Mouse (Mus musculus) thymus, postnatal 10 days (tissue): Measurements from ENCODE around the gene Nsun7.
A peak's percentile ranks its signal among the peaks of the same experiment; 100 is the strongest.
"Not testable (repeated sequence)": the region's sequence is repeated elsewhere in the genome, so short reads cannot be mapped to it uniquely, and the experiment has no call there.

ENCODE experiments used
- DNase-seq, 2 experiments: peaks; one replicate each; pipeline ENCODE4 v3.0.0; 2021; ENCODE audit warnings: low spot score in 2 of 2

Gene Nsun7

DNA sequence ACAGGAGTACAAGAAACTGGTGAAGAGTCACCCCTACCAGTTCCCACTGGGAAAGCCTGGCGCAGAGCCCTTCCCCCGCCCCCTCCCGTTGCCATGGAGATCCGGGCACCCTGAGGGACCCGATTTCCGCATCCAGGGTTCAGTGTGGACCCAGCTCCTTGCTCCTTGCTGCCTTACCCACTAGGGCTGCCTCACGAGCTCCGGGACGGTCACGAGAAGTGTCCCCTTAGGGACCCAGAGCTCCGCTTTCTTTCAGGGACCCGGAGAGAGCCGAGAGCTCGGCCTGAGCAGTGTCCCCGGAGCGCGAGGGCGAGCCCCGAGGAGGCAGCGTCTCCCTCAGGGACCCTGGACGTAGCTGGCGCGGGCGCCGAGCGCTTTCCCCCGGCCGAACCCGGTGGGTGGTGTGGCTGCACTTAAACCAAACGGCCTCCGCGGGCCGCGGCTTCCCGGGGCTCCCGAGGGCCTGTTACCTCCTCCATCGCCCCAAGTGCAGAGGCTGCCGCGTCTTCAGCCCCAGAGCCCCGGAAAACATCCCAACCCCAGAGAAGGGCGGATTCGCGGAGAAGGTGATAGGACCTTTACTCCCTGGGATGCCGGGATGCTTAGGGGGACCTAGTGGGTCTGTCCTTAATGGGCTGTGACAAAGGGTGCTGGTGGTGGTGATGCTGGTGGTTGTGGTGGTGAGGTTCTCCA lies at the start of gene Nsun7:
Gene Nsun7 (plus strand): TSS at position 142 of the 693 bp plus-strand sequence.
- DNase-seq: peak; percentile 20 to 33

GRCm38 (mm10) chr5:66214395-66214935 lies 45.2 kb upstream of the Nsun7 start:
- DNase-seq: no peak

DNA sequence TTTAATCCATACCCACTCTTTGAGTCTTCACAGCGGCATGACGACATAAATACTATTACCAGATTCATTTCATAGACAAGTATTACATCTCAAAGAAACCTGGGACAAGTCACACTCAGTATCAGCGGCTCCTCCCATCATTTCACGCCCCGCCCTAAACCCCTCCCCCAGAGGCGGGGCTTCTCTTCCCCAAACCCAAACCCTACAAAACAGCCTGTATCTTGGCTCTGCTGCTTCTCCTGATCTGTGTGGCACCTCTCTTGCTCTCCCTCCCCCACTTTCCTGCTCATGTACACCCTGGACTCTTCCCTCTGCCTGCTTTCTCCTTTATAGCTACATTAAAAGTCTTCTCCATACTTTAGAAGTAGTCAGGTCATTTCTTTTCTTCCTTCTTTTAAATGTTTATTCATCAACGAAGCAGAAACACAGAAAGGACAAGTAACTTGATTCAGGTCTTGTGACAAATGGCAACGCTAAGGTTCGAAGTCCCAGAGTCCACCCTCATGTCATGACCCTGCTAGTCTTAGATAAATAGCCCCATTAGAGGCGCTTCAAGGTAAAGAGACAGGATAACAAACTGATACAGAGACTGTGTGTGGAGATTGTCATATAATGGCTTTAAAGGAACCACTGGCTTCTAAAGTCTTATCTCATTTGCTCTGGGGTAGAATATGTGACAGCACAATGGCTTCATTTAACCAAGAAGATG lies 44.0 kb upstream of the Nsun7 start:
- DNase-seq: no peak

DNA sequence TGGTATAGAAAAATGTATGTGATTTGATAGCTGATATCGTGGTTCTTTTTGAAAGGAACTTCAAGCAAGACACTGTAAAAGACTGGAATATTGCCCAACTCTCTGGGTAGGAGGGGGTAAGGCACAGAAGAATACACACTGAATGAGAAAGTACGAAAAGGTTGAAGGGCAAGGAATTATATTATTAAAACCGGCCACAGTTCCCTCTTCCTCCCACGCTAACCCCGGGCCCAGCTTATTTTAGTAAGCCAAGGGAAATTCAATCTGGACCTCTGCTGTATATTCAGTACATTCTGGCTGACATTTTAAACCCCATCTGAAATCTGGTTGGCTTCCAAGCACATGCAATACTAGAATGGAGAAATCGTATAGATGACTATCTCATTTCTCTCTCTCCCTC lies 40.0 kb upstream of the Nsun7 start:
- DNase-seq: no peak

DNA sequence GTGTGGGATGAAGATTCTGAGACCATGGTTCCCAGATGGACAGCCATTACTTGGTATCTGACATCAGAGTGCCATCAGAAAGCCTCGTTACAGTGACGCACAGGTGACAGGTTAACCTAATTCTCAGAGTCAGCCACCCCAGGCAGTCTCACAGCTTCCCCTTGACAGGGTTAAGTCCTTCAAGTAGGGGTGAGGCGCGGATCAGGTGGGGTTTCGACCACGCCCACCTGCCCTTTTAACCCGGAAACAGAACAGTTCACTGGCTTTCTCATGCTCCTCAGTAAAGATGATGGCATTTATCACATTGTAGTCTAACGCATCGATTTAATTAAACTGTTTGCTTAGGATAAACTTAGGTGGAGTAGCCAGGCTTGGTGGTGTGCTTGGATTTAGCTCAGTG lies 39.1 kb upstream of the Nsun7 start:
- DNase-seq: no peak

- no peak for DNase-seq
Observed at GRCm38 (mm10) chr5:66222916-66223315, 36.8 kb upstream of the Nsun7 start.

- no peak for DNase-seq
Observed at GRCm38 (mm10) chr5:66226526-66226925, 33.2 kb upstream of the Nsun7 start.

DNA sequence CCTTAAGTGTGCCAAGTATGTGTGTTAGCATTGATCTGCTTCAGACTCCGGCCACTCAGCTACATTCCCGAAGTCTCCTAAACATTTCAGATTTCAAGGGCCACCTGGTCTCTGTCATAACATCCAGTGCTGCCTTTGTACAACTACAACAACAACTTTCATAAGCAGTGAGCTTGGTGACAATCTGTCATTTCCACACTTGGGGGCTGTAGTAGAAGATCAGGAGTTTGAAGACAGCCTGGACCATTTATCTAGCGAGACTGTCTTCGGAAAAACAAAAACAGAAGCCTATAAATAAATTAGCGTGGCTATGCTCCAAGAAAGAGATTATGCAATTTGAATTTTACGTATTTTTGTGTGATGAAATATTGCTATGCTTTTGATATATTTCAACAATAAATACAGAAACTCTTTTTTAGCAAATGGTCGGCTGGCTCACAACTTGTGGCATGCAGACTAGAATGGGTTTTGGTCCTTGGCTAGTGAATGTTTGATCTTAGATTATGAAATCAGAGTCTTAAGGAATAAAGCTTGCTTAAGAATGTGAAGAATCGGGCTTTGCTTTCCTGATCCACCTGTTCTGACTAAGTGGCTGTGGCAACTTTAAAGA lies 27.9 kb upstream of the Nsun7 start:
- no peak for DNase-seq

GRCm38 (mm10) chr5:66232456-66232855 lies 27.2 kb upstream of the Nsun7 start:
- DNase-seq: no peak

DNA sequence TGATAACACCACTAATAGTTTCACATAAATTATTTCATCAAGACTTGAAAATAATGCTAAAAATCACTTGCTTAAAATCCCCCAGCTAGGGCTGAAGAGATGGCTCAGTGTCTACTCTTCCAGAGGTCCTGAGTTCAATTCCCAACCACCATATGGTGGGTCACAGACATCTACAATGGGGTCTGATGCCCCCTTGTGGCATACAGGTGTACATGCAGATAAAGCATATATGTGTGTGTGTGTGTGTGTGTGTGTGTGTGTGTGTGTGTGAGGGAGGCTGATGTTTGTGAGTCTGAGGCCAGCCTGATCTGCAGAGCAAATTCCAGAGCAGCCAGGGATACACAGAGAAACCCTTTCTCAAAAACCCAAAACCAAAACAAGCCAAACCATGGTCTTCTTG lies 17.8 kb upstream of the Nsun7 start:
- peak in 1 of 2 experiments; percentile 25 for DNase-seq

DNA sequence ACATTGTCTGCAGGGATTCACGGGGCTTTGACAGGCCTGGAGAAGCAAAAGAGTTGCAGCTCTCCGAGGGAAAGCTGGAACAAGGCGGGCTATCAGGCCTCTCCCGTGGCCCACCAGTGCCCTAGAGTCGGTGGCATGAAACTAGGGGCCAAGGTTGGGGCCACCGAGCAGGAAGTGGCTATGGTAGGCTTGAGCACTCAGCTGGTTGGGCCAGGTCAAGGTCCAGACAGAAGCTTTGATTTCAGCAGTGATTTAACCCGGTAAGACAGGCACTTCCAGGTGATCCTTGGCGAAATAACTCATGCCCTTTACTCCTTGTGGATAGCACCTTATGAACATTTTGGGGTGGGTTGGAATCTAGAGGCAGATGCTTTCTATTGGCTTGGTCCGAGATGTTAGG lies 16.2 kb upstream of the Nsun7 start:
- DNase-seq: no peak

DNA sequence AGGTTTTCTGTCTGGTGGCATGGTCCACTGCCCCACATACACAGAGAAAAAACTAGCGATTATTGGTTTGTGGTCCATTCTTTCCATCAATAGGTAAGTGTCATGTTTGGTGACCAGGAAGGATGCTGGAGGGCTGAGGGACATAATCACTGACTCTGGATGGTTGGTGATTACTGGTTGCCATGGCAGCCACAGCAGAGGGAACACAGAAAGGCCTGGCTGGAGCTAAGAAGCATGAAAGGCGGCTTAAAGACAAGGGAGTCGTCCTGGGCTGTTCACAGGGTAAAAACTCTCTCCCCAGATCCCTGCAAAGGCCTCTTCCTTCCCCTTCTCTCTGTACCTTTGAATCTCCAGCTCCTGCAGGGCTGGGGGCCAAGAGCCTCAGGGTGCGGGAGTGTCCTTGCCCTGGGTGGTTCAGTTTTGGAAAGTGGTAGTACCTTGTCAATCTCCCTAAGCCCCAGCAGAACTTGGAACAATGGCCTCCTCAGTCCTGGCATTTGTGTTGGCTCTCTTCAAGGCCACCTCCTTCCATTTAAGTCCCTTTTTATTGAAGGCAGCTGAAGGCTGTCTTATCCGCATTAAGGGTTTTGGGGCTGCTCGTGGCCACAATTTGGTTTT lies 15.5 kb upstream of the Nsun7 start:
- no peak for DNase-seq

GRCm38 (mm10) chr5:66245958-66246497 lies 13.7 kb upstream of the Nsun7 start:
- DNase-seq: no peak

DNA sequence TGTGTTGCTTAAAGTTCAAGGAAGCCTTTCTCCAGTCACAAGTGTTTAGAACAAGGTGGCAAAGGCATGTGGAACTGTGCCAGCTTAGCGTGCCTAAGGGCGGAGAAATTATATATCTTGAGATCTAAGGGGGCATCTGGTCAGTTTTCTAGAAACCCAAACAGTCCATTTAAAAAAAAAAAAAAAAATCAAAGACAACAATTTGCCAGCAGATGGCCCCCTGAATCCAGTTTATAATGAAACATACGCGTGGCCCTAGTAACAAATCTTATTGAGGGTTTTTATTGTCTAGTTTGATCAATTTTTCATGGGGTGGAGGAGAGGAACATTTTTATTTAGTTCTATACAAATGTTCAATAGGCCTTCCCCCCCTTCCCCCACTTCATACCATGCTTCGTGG lies 6.5 kb upstream of the Nsun7 start:
- no peak for DNase-seq

- no peak for DNase-seq
Observed at GRCm38 (mm10) chr5:66255044-66255443, 4.7 kb upstream of the Nsun7 start.

- DNase-seq: no peak
Observed at GRCm38 (mm10) chr5:66259000-66259399, 697 bp upstream of the Nsun7 start.

GRCm38 (mm10) chr5:66259431-66259755 lies 304 bp upstream of the Nsun7 start:
- DNase-seq: not testable (repeated sequence)

- no peak for DNase-seq
Observed at GRCm38 (mm10) chr5:66262475-66262874, 2.8 kb downstream of the Nsun7 start.

DNA sequence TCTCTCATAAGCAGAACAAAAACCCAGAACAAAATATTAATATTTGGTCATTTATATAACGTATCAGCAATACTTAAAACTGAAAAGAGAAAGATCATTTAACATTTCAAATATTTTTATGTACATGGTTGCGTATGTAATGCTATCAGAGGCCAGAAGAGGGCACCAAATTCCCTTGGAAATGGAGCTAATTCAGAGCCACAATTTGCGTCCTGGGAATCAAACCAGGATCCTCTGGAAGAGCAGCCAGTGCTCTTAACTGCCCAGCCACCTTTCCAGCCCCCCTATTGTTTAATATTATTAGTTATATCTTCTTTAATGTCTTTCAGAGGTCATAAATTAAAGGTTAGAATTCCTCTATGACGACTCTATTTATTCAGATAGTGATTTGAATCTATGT lies 3.7 kb downstream of the Nsun7 start:
- peak in 1 of 2 experiments; percentile 14 for DNase-seq

GRCm38 (mm10) chr5:66269616-66270015 lies 9.9 kb downstream of the Nsun7 start:
- DNase-seq: no peak

- no peak for DNase-seq
Observed at GRCm38 (mm10) chr5:66271141-66271540, 11.4 kb downstream of the Nsun7 start.

DNA sequence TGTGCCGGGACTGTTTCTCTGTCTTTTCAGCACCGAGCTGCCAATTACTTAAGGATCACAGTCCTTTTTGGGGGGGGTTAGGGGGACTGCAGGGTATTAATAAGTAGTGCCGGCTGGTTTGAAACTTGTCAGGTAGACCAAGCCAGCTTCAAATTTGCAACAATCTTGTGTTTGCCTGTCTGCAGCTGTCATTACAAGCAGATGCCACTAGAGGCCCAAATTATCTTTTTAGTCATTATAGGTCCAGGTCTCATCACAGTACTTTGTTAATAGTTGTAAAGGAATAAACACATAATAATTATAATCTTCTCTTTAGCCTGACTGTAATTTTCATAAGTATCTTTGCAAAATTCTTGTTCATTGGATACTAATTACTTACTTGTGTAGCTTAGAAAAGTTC lies 14.7 kb downstream of the Nsun7 start:
- DNase-seq: no peak
